Mouse (Mus musculus): Measurements from ENCODE around the gene Map1b. TPM values are rescaled to one million over a fixed set of nuclear protein-coding genes. Genes with fewer than 3 reads are reported as not detected.

Map1b gene
- polyA plus RNA-seq, 2 experiments: 17.5 to 142 TPM

DNA sequence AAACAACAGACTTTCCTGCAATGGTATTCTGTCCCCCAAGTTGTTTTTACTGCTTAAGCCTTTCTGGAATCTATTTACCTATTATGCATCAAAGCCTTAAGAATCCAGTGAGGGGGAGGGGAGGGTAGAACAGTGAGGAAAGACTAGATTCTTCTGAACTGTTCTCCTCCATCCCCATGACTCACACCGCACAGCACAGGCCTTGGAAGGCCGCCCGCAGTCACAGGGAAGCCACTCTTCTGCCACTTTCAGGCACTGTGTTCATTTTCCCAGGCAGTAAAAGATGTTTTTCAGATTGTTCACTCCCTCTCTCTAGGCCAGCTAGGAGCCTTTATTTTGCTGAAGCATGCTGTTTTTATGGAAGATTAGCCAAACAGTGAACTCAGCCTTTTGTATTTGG, 124.9 kb downstream of the Map1b start:
- 0 out of 2 replicates have a peak, but pooled peaks have one; percentile 50 for ATAC-seq (ENCODE audit: low FRiP score, low read depth)
- no peak overlapping the region for H3K27ac ChIP-seq (replicated peaks; ENCODE audit: low read depth, low read length)
- no peaks in the 10 kb centered on the region for H3K9me3 ChIP-seq (ENCODE audit: control insufficient read depth, low read length)
- DNase-seq (ENCODE audit: low spot score): no peak
- no peaks in the 10 kb centered on the region for H3K36me3 ChIP-seq (ENCODE audit: control insufficient read depth, insufficient read depth, low read length)
- no peak overlapping the region for H3K4me3 ChIP-seq (replicated peaks; ENCODE audit: low read length)
- no peaks in the 10 kb centered on the region for H3K27me3 ChIP-seq (ENCODE audit: control insufficient read depth, insufficient read depth, low read length)
- H3K4me2 ChIP-seq (replicated peaks; ENCODE audit: low read depth, low read length, severe bottlenecking): no peak overlapping the region
- peaks cover 5% of the 10 kb centered on the region; the same call in 1 of the 2 replicates for H3K4me1 ChIP-seq (ENCODE audit: control insufficient read depth, insufficient read depth, low read length)
- WGBS: 74% methylated on average over 3 of the region's 3 CpGs
- no peak for TF ChIP-seq POLR2A (IDR thresholded peaks at IDR 0.05; ENCODE audit: borderline replicate concordance, extremely low read depth, insufficient read depth, insufficient read length)
- no peak overlapping the region for H3K9ac ChIP-seq (ENCODE audit: low read depth, low read length, severe bottlenecking)

DNA sequence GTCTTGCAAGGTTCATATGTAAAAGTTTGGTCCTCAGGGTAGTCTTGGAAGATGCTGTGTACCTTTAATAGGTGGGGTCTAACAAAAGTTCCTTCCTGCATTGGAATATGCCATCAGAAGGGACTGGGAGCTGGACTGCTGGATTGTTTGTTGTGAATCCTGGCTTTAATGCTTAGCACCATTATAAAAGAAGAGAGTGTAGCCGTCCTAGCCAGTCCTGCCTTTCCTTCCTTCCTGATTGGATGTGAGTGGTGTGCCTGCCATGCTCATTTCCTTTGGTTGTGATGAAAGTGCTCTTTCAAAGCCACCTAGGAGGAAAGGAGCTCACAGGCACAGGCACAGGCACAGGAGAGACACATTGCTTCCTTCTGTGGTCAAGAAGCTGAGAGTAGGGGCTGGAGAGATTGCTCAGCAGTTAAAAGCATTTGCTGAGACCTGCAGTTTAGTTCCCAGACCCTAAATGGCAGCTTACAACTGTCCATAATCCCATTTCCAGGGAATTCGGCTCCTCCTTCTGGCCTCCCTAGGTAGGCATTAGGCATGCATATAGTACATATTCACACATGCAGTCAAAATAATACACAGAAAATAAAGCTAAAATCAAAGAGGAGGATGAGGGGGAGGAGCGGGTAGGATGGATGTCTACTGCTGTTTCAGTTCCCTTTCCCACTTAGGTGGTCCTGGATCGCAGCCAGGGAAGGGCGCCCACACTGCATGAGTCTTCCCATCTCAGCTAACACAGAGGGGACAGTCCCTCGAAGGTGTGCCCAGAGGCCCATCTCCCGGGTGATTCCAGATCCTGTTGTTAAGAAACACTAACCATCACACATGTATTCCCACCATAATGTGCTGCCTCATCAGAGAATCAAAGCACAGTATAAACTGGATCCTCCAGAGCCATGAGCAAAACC, 128.2 kb downstream of the Map1b start:
- H3K36me3 ChIP-seq (ENCODE audit: control insufficient read depth, insufficient read depth, low read length): no peaks in the 10 kb centered on the region
- H3K27ac ChIP-seq (replicated peaks; ENCODE audit: low read depth, low read length): no peak overlapping the region
- 0 out of 2 replicates have a peak, but pooled peaks cover 5% of the 10 kb centered on the region for H3K4me1 ChIP-seq (ENCODE audit: control insufficient read depth, insufficient read depth, low read length)
- no peak overlapping the region for H3K4me2 ChIP-seq (replicated peaks; ENCODE audit: low read depth, low read length, severe bottlenecking)
- DNase-seq (ENCODE audit: low spot score) (no peak), ATAC-seq (ENCODE audit: low FRiP score, low read depth) (no peak)
- no peak for TF ChIP-seq POLR2A (IDR thresholded peaks at IDR 0.05; ENCODE audit: borderline replicate concordance, extremely low read depth, insufficient read depth, insufficient read length)
- no peak overlapping the region for H3K9ac ChIP-seq (ENCODE audit: low read depth, low read length, severe bottlenecking)
- H3K4me3 ChIP-seq (replicated peaks; ENCODE audit: low read length): no peak overlapping the region
- WGBS: 69% methylated on average over 7 of the region's 7 CpGs
- H3K27me3 ChIP-seq (ENCODE audit: control insufficient read depth, insufficient read depth, low read length): no peaks in the 10 kb centered on the region
- no peaks in the 10 kb centered on the region for H3K9me3 ChIP-seq (ENCODE audit: control insufficient read depth, low read length)

DNA sequence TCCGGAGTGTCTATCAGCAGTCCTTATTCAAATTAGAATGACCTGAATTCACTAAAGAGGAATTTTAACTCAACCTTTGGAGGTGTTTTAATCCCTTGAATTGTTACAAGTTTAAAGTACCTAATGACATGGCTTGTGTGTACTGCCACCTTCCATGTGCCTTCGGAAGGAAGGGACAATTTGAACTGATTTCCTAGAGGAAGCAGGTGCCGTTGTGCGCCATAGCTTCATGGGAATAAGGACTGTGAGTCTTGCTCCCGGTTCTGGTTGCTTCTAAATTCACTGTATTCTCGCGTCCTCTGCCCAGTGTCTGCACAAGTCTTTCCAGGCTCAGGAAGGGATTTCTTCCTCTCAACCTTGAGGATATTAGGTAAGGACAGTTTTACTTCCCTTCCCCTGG, 130.0 kb downstream of the Map1b start:
- Histone ChIP-seq H3K4me2 (replicated peaks; ENCODE audit: low read depth, low read length, severe bottlenecking) (no peak overlapping the region), H3K9ac (ENCODE audit: low read depth, low read length, severe bottlenecking) (no peak overlapping the region), H3K9me3 (ENCODE audit: control insufficient read depth, low read length) (no peaks in the 10 kb centered on the region), H3K27ac (replicated peaks; ENCODE audit: low read depth, low read length) (no peak overlapping the region), H3K36me3 (ENCODE audit: control insufficient read depth, insufficient read depth, low read length) (peaks cover under 1% of the 10 kb centered on the region; the same call in 1 of the 2 replicates), H3K4me1 (ENCODE audit: control insufficient read depth, insufficient read depth, low read length) (0 out of 2 replicates have a peak, but pooled peaks cover 5% of the 10 kb centered on the region), H3K27me3 (ENCODE audit: control insufficient read depth, insufficient read depth, low read length) (no peaks in the 10 kb centered on the region), H3K4me3 (replicated peaks; ENCODE audit: low read length) (no peak overlapping the region)
- 83% methylated on average over 7 of the region's 7 CpGs for WGBS
- no peak for ATAC-seq (ENCODE audit: low FRiP score, low read depth)
- DNase-seq (ENCODE audit: low spot score): no peak
- no peak for TF ChIP-seq POLR2A (IDR thresholded peaks at IDR 0.05; ENCODE audit: borderline replicate concordance, extremely low read depth, insufficient read depth, insufficient read length)

DNA sequence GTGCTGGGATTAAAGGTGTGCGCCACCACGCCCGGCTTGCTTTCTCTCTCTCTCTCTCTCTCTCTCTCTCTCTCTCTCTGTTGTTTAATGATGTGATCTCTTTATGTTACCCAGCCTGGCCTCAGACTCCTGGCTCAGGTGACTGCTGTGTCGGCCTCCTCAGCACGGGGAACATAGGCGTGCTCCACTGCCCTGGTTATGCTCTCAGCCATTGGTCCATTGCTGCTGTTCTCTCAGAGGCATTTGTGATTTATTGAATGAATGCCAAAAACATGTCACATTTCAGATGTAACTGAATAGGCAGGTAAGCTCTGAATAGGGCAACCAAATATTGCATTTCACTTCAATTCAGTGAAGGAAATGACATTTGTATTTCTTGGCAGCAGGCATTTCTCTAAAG, 130.4 kb downstream of the Map1b start:
- 0 out of 2 replicates have a peak, but pooled peaks cover 5% of the 10 kb centered on the region for H3K4me1 ChIP-seq (ENCODE audit: control insufficient read depth, insufficient read depth, low read length)
- DNase-seq (ENCODE audit: low spot score) (no peak), ATAC-seq (ENCODE audit: low FRiP score, low read depth) (no peak)
- H3K9me3 ChIP-seq (ENCODE audit: control insufficient read depth, low read length): no peaks in the 10 kb centered on the region
- H3K9ac ChIP-seq (ENCODE audit: low read depth, low read length, severe bottlenecking): no peak overlapping the region
- H3K27me3 ChIP-seq (ENCODE audit: control insufficient read depth, insufficient read depth, low read length): no peaks in the 10 kb centered on the region
- no peak overlapping the region for H3K27ac ChIP-seq (replicated peaks; ENCODE audit: low read depth, low read length)
- H3K4me3 ChIP-seq (replicated peaks; ENCODE audit: low read length): no peak overlapping the region
- no peak overlapping the region for H3K4me2 ChIP-seq (replicated peaks; ENCODE audit: low read depth, low read length, severe bottlenecking)
- TF ChIP-seq POLR2A (IDR thresholded peaks at IDR 0.05; ENCODE audit: borderline replicate concordance, extremely low read depth, insufficient read depth, insufficient read length): no peak
- H3K36me3 ChIP-seq (ENCODE audit: control insufficient read depth, insufficient read depth, low read length): peaks cover 3% of the 10 kb centered on the region; the same call in 1 of the 2 replicates
- 71% methylated on average over 6 of the region's 6 CpGs for WGBS

DNA sequence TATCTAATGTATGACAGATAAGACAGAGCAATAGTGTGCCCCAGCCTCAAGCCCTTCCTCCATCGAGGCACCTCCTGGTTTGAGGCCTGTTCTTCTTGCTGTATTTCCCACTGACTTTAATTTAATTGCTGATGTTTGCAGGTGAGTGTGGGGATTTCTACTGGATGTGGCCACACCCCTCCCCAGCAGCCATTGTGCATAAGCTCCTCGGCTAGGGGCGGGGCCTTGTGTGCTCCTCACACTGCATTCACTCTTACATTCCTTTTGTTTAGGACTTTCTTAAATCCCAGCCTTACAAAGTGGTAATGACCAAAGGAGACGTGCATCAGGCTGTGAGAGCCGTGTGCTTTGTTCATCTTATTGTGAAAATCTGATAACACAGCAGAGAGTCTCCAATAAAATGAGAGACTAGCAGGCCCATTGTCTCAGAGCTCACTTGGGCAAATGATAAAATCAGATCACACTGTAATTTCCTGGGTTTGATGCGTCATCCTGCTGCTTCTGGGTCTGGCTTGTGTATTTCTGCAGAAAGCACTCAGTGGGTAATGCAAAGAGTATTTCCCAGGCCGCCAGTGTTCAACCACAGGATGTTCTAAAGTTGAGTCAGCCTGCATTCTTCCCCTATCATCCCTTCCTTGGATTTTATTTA, 131.7 kb downstream of the Map1b start:
- ATAC-seq (ENCODE audit: low FRiP score, low read depth): no peak
- Histone ChIP-seq H3K4me3 (replicated peaks; ENCODE audit: low read length) (no peak overlapping the region), H3K27me3 (ENCODE audit: control insufficient read depth, insufficient read depth, low read length) (no peaks in the 10 kb centered on the region), H3K9me3 (ENCODE audit: control insufficient read depth, low read length) (no peaks in the 10 kb centered on the region), H3K4me2 (replicated peaks; ENCODE audit: low read depth, low read length, severe bottlenecking) (no peak overlapping the region), H3K36me3 (ENCODE audit: control insufficient read depth, insufficient read depth, low read length) (peaks cover 8% of the 10 kb centered on the region), H3K4me1 (ENCODE audit: control insufficient read depth, insufficient read depth, low read length) (0 out of 2 replicates have a peak, but pooled peaks cover 5% of the 10 kb centered on the region), H3K9ac (ENCODE audit: low read depth, low read length, severe bottlenecking) (no peak overlapping the region), H3K27ac (replicated peaks; ENCODE audit: low read depth, low read length) (no peak overlapping the region)
- no peak for DNase-seq (ENCODE audit: low spot score)
- TF ChIP-seq POLR2A (IDR thresholded peaks at IDR 0.05; ENCODE audit: borderline replicate concordance, extremely low read depth, insufficient read depth, insufficient read length): no peak
- 79% methylated on average over 7 of the region's 7 CpGs for WGBS
